ENCODE assay signal across 8 mouse cellular contexts in the genomic region with DNA sequence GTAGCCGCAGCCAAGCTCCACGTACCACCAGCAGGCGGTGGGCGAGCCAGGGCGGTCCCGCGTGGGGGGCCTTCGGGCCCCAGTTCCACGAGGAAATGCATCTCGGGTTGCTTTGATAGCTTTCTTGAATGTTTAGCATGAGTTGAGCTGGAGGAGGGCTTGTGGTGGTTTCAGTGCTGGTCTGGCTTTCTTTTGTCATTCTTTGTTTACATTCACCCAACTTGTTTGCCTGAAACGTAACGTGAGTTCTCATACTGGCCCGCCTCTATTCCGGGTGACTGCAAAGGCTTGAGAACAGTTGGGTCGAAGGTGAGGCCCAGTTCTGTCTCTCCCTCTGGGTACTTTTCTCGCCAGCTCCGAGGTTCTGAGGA. TPM values are rescaled to one million over a fixed set of nuclear protein-coding genes. Genes with fewer than 3 reads are reported as not detected.
DNase-seq lines count a peak whose midpoint lies in the region; ATAC-seq and TF ChIP-seq lines count a peak whose summit lies in the region.

No protein-coding gene starts in this region.

- H3K27me3 ChIP-seq in hindbrain, embryonic 16.5 days (replicated peaks; ENCODE audit: control insufficient read depth, insufficient read depth, low read length), result no peaks in the 10 kb centered on the region
- no peaks in the 10 kb centered on the region for H3K27me3 ChIP-seq in limb, embryonic 10.5 days (ENCODE audit: low read depth, poor library complexity, severe bottlenecking)

- no peak for TF ChIP-seq CTCF in embryonic fibroblast, embryonic 13.5 days (IDR thresholded peaks at IDR 0.05; ENCODE audit: borderline replicate concordance, insufficient read depth, low read length)

- ATAC-seq in hindbrain, embryonic 16.5 days, result no peak; the same call in 1 of the 2 replicates
- ATAC-seq in megakaryocyte-erythroid progenitor cell, adult 5-6 weeks (replicated peaks; ENCODE audit: low FRiP score, low TSS enrichment, poor library complexity, severe bottlenecking), result 0 out of 2 replicates have a peak, but pooled peaks have one; percentile 10

- H3K27ac ChIP-seq in embryonic fibroblast, embryonic 13.5 days (ENCODE audit: insufficient read depth, low read length), result peak overlapping the region; percentile 59; the same call in 1 of the 2 replicates
- peak overlapping the region; percentile 94 for H3K27ac ChIP-seq in hindbrain, embryonic 16.5 days (ENCODE audit: low read depth, low read length)
- peak overlapping the region; percentile 99 for H3K27ac ChIP-seq in limb, embryonic 10.5 days

- H3K36me3 ChIP-seq in hindbrain, embryonic 16.5 days (ENCODE audit: control insufficient read depth, insufficient read depth, low read length), result 0 out of 2 replicates have a peak, but pooled peaks cover under 1% of the 10 kb centered on the region
- H3K36me3 ChIP-seq in limb, embryonic 10.5 days, result peaks cover 30% of the 10 kb centered on the region

- H3K4me2 ChIP-seq in hindbrain, embryonic 16.5 days (ENCODE audit: low read length), result peak overlapping the region; percentile 64

- H3K9ac ChIP-seq in hindbrain, embryonic 16.5 days (ENCODE audit: low read depth, low read length), result peak overlapping the region; percentile 100

- TF ChIP-seq POLR2A in embryonic fibroblast, embryonic 13.5 days (IDR thresholded peaks at IDR 0.05; ENCODE audit: low read depth, low read length), result no peak

- H3K9me3 ChIP-seq in hindbrain, embryonic 16.5 days (ENCODE audit: control insufficient read depth, low read length), result no peaks in the 10 kb centered on the region
- no peaks in the 10 kb centered on the region for H3K9me3 ChIP-seq in limb, embryonic 10.5 days (replicated peaks)

- whole genome bisulfite sequencing in hindbrain, embryonic 16.5 days, result 2% methylated on average over 17 of the region's 17 CpGs
- WGBS in limb, embryonic 10.5 days, result under 1% methylated on average over 17 of the region's 17 CpGs

- peaks cover 6% of the 10 kb centered on the region for H3K4me1 ChIP-seq in embryonic fibroblast, embryonic 13.5 days (ENCODE audit: control insufficient read depth, insufficient read depth, low read length)
- H3K4me1 ChIP-seq in hindbrain, embryonic 16.5 days (ENCODE audit: control insufficient read depth, insufficient read depth, low read depth, low read length), result peaks cover 19% of the 10 kb centered on the region
- peaks cover 9% of the 10 kb centered on the region for H3K4me1 ChIP-seq in limb, embryonic 10.5 days

- peak; percentile 40 to 81 for DNase-seq in adrenal gland, adult (ENCODE audit: inconsistent age in 2 of 2, low spot score in 1 of 2)
- DNase-seq in adrenal gland, adult 8-10 months, result no peak
- DNase-seq in adipocyte (ENCODE audit: low spot score), result peak; percentile 68
- no peak for DNase-seq in limb, embryonic 10.5 days (ENCODE audit: low spot score)
- peak; percentile 37 for DNase-seq in testis, postnatal 14 days (ENCODE audit: low spot score)

- peak overlapping the region; percentile 85 for H3K4me3 ChIP-seq in embryonic fibroblast, embryonic 13.5 days (ENCODE audit: insufficient read depth, low read length)
- peak overlapping the region; percentile 97 for H3K4me3 ChIP-seq in hindbrain, embryonic 16.5 days (ENCODE audit: low read length)
- peak overlapping the region; percentile 97 for H3K4me3 ChIP-seq in limb, embryonic 10.5 days

RNA-seq across cellular contexts. Expression of a gene that starts 1.1 kb away (rescaled TPM):
- total RNA-seq in adrenal gland, adult 8-10 months (2022), result 10 to 100 TPM; 31.4 to 39.2 (median 34.6) TPM
- 53.1 and 55.7 TPM in 2 replicates for polyA plus RNA-seq in embryonic fibroblast, embryonic 13.5 days (2011; ENCODE audit: insufficient read length, low read depth, missing spikeins)
- polyA plus RNA-seq in hindbrain, embryonic 16.5 days (2015; fragmentation: Nextera tagmentation; extraction: Ambion mirVana), result 31.2 and 34.9 TPM in 2 replicates
- polyA plus RNA-seq in limb, embryonic 10.5 days (2016; fragmentation: Nextera tagmentation; extraction: Ambion mirVana), result 37.5 and 44.3 TPM in 2 replicates
- total RNA-seq in megakaryocyte-erythroid progenitor cell, adult 5-6 weeks (2014; fragmentation: Nextera tagmentation), result 8.8 and 14.2 TPM in 2 replicates
- total RNA-seq in megakaryocyte-erythroid progenitor cell, adult 5-6 weeks (2017), result 2.9 and 12.2 TPM in 2 replicates

Comparison
In these comparisons a context has a peak if more than half of its experiments do, and no peak if none do; other contexts are left out.
1. DNase-seq: peak in adrenal gland, adult (2 of 2), adipocyte (single experiment) and testis, postnatal 14 days (single experiment); none in adrenal gland, adult 8-10 months (single experiment) and limb, embryonic 10.5 days (single experiment).
2. Peak in every context shown above with its lines, with median percentiles within 50 percentile points of each other: H3K27ac ChIP-seq and H3K4me3 ChIP-seq.